Mouse (Mus musculus) G1E (cell line): Measurements from ENCODE around the gene Ccr1l1.

Experiments used
- GATA2 ChIP-seq: IDR thresholded peaks from 2 replicates; pipeline ENCODE4 v1.6.1; 2012; ENCODE audit warnings: low read depth, low read length, inconsistent platforms, borderline replicate concordance
- POLR2AphosphoS5 ChIP-seq: IDR thresholded peaks from 2 replicates; pipeline ENCODE4 v1.6.1; 2012; ENCODE audit warnings: low read depth, low read length, inconsistent platforms; ENCODE audit not compliant: insufficient replicate concordance

- TF ChIP-seq GATA2 (no peak), POLR2AphosphoS5 (no peak)
Observed at GRCm38 (mm10) chr9:123997719-123998118, 19.5 kb upstream of the Ccr1l1 start.
